Mouse (Mus musculus) neural tube, embryonic 12.5 days (tissue): ENCODE data around the gene Wdr46. TPM values are rescaled to one million over a fixed set of nuclear protein-coding genes. Genes with fewer than 3 reads are reported as not detected.
A peak's percentile ranks its signal among the peaks of the same experiment; 100 is the strongest.

Source experiments
- ATAC-seq: fragments of 200-750 bp; cut with Nextera tagmentation; 2 replicates; pipeline ENCODE4 v1.8.0; 2017; ENCODE audit warnings: low read depth, mild to moderate bottlenecking, moderate TSS enrichment, moderate library complexity; ENCODE audit not compliant: low FRiP score
- H3K27ac ChIP-seq: fragments of 300-500 bp; sonication (generic); 2 replicates; pipeline ENCODE4 v1.5.1; 2016
- H3K27me3 ChIP-seq: fragments of 300-500 bp; sonication (generic); replicated peaks from 2 replicates; pipeline ENCODE4 v1.6.1; 2016; ENCODE audit warnings: mild to moderate bottlenecking
- H3K36me3 ChIP-seq: fragments of 300-500 bp; sonication (generic); 2 replicates; pipeline ENCODE4 v1.6.1; 2016; ENCODE audit warnings: mild to moderate bottlenecking
- H3K4me1 ChIP-seq: fragments of 300-500 bp; sonication (generic); 2 replicates; pipeline ENCODE4 v1.6.1; 2016
- H3K4me2 ChIP-seq: fragments of 300-500 bp; sonication (generic); replicated peaks from 2 replicates; pipeline ENCODE4 v1.6.1; 2016; ENCODE audit warnings: mild to moderate bottlenecking
- H3K4me3 ChIP-seq: fragments of 300-500 bp; sonication (generic); 2 replicates; pipeline ENCODE4 v1.5.1; 2016
- H3K9ac ChIP-seq: fragments of 300-500 bp; sonication (generic); 2 replicates; pipeline ENCODE4 v1.6.1; 2016; ENCODE audit warnings: mild to moderate bottlenecking
- H3K9me3 ChIP-seq: fragments of 300-500 bp; sonication (generic); 2 replicates; pipeline ENCODE4 v1.6.1; 2016; ENCODE audit warnings: mild to moderate bottlenecking
- WGBS: fragments of 180-500 bp; shearing (Covaris S2); methylation state at CpG from one replicate; pipeline ENCODE4 v1.1.7; 2016; 5-methylcytosine and 5-hydroxymethylcytosine counted together
- polyA plus RNA-seq: library from polyadenylated mRNA; unstranded; fragments of >200 nt; fragmentation: Nextera tagmentation; extraction: Ambion mirVana; gene quantifications from 2 replicates; pipeline ENCODE4 v1.2.1, GENCODE M21; 2016

The Wdr46 gene
- polyA plus RNA-seq, 1 experiment from 2014 or later, result 39.7 TPM

DNA sequence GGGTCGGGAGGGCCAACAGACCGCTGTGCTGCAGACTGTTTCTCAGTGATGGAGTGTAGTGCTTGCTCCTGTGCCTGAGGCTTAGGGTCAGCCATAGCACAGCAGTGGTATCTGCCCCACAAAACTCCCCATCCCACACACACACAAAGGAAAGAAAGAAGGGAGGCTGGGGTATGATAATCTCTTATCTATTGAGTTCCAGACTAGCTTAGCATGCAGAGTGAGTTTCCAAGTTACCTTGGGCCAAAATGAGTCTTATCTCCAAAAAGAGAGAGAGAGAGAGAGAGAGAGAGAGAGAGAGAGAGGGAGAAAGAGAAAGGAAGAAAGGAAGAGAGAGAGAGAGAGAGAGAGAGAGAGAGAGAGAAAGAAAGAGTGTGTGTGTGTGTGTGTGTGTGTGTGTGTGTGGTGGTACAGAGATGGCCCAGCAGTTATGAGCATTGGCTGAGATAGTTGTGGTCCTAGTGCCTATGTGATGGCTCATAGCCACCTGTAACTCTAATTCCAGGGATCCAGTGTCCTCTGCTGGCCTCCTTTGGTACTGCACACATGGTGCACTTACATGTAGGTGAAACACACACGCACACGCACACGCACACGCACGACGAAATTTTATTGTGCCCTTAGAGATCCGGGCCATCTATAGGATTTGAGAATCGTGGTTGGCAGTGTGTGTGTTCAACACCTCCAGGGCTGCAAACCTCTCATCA, 15.7 kb upstream of the Wdr46 start:
- no peak for ATAC-seq
- H3K27ac ChIP-seq, result no peak overlapping the region
- peaks cover 14% of the 10 kb centered on the region; the same call in 1 of the 2 replicates for H3K36me3 ChIP-seq
- peaks cover 14% of the 10 kb centered on the region for H3K4me1 ChIP-seq
- H3K9ac ChIP-seq, result no peak overlapping the region
- no peak overlapping the region for H3K4me2 ChIP-seq
- H3K4me3 ChIP-seq, result no peak overlapping the region
- no peaks in the 10 kb centered on the region for H3K9me3 ChIP-seq
- 88% methylated on average over 10 of the region's 10 CpGs for WGBS
- no peaks in the 10 kb centered on the region for H3K27me3 ChIP-seq

GRCm38 (mm10) chr17:33925406-33926116, 14.9 kb upstream of the Wdr46 start:
- peaks cover 10% of the 10 kb centered on the region for H3K4me1 ChIP-seq
- peaks cover 14% of the 10 kb centered on the region; the same call in 1 of the 2 replicates for H3K36me3 ChIP-seq
- no peak for ATAC-seq
- no peak overlapping the region for H3K4me3 ChIP-seq
- no peak overlapping the region for H3K9ac ChIP-seq
- H3K4me2 ChIP-seq, result no peak overlapping the region
- WGBS, result 81% methylated on average over 21 of the region's 21 CpGs
- no peaks in the 10 kb centered on the region for H3K9me3 ChIP-seq
- H3K27me3 ChIP-seq, result no peaks in the 10 kb centered on the region
- no peak overlapping the region for H3K27ac ChIP-seq

DNA sequence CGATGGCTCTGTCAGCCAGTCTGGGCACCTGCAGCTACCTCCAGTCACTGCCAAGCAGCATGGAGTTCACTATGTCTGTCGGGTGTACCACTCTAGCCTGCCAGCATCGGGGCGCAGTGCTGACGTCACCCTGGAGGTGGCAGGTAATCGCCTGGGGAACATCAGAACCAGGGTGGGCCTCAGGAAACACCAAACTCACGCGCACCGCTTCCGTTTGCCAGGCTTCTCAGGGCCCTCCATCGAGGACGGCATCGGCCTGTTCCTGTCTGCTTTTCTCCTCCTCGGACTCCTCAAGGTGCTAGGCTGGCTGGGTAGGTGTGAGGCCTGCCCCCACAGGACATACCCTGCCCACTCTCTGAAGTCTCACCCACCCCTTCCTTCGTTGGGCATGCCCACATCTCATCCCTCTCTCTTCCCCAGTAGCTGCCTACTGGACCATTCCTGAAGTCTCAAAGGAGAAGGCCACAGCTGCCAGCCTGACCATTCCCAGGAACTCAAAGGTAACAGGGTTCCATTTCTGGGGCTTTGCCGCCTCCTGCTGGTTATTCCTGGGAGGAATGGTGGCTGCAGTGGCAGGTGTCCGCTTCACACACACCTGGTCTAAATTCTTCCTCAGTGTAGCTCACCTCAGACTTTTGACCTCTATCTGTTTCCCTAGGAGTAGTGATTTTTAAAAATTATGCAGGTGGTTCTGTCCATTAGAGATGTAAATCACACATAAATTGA, 14.1 kb upstream of the Wdr46 start:
- Histone ChIP-seq H3K36me3 (peaks cover 14% of the 10 kb centered on the region; the same call in 1 of the 2 replicates), H3K9ac (no peak overlapping the region), H3K4me1 (peaks cover 18% of the 10 kb centered on the region), H3K27me3 (no peaks in the 10 kb centered on the region; the same call in 1 of the 2 replicates), H3K9me3 (no peaks in the 10 kb centered on the region), H3K4me3 (no peak overlapping the region), H3K27ac (no peak overlapping the region), H3K4me2 (no peak overlapping the region)
- 79% methylated on average over 17 of the region's 17 CpGs for WGBS
- no peak for ATAC-seq

GRCm38 (mm10) chr17:33928251-33928947, 12.1 kb upstream of the Wdr46 start:
- Histone ChIP-seq H3K27me3 (no peaks in the 10 kb centered on the region; the same call in 1 of the 2 replicates), H3K9ac (peak overlapping the region; percentile 77), H3K4me1 (peaks cover 21% of the 10 kb centered on the region), H3K4me3 (peak overlapping the region; percentile 82), H3K9me3 (no peaks in the 10 kb centered on the region), H3K27ac (no peak overlapping the region), H3K4me2 (peak overlapping the region; percentile 98), H3K36me3 (peaks cover 31% of the 10 kb centered on the region)
- ATAC-seq, result no peak
- 61% methylated on average over 21 of the region's 21 CpGs for WGBS

DNA sequence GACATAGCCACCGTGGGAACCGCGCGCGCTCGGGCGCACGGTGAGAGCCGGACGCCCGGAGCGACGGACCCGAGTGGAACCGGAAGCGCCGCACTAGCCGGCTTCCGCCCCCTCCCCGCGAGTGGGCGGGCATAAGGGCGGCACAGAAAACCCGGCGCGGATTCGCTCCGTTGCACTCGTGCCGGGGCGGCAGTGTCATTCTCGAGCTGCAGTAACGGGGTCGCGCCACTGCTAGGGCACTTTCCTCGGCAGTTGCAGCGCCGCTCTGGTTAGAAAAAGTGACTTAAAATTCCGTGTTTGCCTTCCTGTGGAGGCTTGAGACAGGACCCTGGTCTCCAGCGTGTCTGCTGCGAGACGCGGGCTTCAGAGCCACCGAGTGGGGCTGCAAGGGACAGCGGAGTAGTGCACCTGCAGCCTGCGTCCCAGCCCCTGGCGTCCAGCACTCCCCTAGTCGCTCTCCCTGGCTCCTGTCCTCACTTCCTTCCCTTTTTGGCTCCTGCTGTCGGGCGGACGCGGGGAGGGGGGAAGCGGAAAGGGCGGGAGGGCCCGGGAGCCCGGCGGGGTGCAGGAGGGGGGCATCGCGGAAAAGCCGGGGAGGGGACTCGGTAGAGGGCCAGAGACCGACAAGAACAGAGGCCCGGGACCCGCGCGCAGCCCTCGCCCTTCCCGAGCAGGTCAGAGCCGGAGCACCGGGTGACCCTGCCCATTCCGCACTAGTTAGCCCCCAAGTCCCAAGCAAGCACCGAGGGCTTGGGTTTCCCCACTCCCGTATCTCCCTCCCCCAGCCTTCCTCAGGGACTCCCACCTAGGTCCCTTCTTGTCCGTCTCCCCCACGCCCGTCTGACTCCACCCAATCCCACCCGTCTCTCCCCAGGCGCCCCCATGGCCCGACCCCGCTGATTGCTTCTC, 10.8 kb upstream of the Wdr46 start, which contains the start of gene Rgl2:
Rgl2 (plus strand) TSS at position 173 of the 909 bp plus-strand sequence.
- Histone ChIP-seq H3K4me2 (peak within 1 kb of the TSS; percentile 98), H3K9ac (peak within 1 kb of the TSS; percentile 88), H3K36me3 (peaks cover 43% of the 10 kb centered on the region), H3K27me3 (no peaks in the 10 kb centered on the region; the same call in 1 of the 2 replicates), H3K4me1 (peaks cover 21% of the 10 kb centered on the region), H3K27ac (peak within 1 kb of the TSS; percentile 94), H3K4me3 (peak within 1 kb of the TSS; percentile 82), H3K9me3 (no peaks in the 10 kb centered on the region)
- peak; percentile 82 for ATAC-seq
- whole genome bisulfite sequencing, result under 1% methylated on average over 75 of the region's 80 CpGs

DNA sequence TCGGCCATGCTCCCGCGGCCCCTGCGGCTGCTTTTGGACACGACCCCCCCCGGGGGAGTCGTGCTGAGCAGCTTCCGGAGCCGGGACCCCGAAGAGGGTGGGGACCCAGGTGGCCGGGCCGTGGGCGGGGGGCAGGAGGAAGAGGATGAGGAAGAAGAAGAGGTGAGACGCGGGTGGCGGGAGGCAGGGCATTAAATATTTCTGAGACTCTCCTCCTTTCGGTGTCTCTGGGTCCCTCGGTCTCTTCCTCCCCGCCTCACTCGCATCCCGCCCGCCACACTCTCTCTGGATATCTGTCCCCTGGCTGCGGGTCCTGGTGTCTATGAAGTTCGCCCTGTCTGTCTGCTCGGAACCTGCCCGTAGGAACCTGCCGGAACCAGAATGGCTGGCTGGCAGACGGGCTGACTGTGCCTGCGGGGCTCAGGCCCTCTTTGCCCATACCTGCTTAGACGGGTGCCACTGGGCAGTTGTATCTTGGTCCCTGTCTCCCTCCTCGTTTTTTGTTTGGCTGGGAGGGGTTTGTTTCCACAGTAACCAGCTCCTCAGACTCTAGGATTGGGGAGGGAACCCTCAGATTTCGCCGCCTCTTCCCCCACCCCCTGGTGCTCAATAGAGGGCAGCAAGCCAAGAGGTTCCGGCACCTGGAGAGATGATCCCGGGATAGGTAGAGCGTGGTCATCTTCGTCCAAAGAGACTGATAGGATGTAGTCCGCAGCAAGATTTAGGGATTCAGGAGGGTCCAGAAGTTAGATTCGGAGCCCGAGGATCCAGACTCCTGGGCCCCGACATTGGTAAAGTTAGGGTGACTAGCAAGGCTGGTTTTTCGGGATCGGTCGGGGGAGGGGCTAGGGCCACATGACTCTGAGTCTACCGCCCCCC, 9.9 kb upstream of the Wdr46 start:
- peaks cover 21% of the 10 kb centered on the region for H3K4me1 ChIP-seq
- H3K4me3 ChIP-seq, result peak overlapping the region; percentile 82
- no peak; the same call in 1 of the 2 replicates for ATAC-seq
- peaks cover 49% of the 10 kb centered on the region for H3K36me3 ChIP-seq
- WGBS, result under 1% methylated on average over 45 of the region's 45 CpGs
- H3K27ac ChIP-seq, result peak overlapping the region; percentile 94
- no peaks in the 10 kb centered on the region for H3K9me3 ChIP-seq
- H3K4me2 ChIP-seq, result peak overlapping the region; percentile 98
- H3K27me3 ChIP-seq, result no peaks in the 10 kb centered on the region; the same call in 1 of the 2 replicates
- peak overlapping the region; percentile 88 for H3K9ac ChIP-seq

- Histone ChIP-seq H3K4me3 (peak overlapping the region; percentile 82), H3K27me3 (no peaks in the 10 kb centered on the region; the same call in 1 of the 2 replicates), H3K4me1 (peaks cover 21% of the 10 kb centered on the region), H3K9ac (peak overlapping the region; percentile 88), H3K9me3 (no peaks in the 10 kb centered on the region), H3K4me2 (peak overlapping the region; percentile 98), H3K36me3 (peaks cover 49% of the 10 kb centered on the region), H3K27ac (no peak overlapping the region)
- 31% methylated on average over 18 of the region's 18 CpGs for WGBS
- no peak for ATAC-seq
Observed at GRCm38 (mm10) chr17:33931159-33931866, 9.1 kb upstream of the Wdr46 start.

DNA sequence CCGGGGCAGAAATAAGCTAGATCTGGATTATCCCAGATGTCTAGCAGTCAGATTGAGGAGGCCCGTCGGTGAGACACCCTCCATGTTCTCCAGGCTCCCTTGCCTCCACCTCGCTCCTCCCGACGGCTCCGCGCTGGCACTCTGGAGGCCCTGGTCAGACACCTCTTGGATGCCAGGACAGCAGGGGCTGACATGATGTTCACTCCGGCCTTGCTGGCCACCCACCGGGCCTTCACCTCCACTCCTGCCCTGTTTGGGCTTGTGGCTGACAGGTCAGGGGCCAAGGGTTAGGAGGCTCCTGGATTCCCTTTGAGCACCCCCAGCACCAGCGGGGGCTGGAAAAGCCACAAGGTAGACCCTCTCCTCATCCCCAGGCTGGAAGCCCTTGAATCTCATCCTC, 8.5 kb upstream of the Wdr46 start:
- WGBS, result 92% methylated on average over 11 of the region's 11 CpGs
- Histone ChIP-seq H3K36me3 (peaks cover 48% of the 10 kb centered on the region), H3K9me3 (no peaks in the 10 kb centered on the region), H3K4me2 (peak overlapping the region; percentile 98; the same call in 1 of the 2 replicates), H3K27me3 (no peaks in the 10 kb centered on the region; the same call in 1 of the 2 replicates), H3K27ac (no peak overlapping the region), H3K9ac (no peak overlapping the region), H3K4me1 (peaks cover 21% of the 10 kb centered on the region), H3K4me3 (no peak overlapping the region)
- no peak for ATAC-seq

DNA sequence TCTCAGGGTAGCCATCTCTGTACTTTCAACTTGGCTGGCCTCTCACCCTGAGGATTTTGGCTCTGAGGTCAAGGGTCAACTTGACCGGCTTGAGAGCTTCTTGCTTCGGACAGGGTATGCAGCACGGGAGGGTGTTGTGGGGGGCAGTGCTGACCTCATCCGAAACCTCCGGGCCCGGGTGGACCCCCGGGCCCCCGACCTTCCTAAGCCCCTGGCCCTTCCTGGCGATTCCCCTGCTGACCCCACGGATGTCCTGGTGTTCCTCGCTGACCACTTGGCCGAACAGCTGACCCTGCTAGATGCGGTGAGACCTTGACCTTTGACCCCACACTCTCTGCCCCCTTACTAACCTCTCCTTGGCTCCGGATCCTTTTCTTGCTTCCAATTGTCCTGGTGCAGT, 8.0 kb upstream of the Wdr46 start:
- ATAC-seq, result no peak
- 90% methylated on average over 14 of the region's 14 CpGs for WGBS
- Histone ChIP-seq H3K27ac (no peak overlapping the region), H3K36me3 (peaks cover 53% of the 10 kb centered on the region), H3K4me1 (peaks cover 21% of the 10 kb centered on the region), H3K27me3 (no peaks in the 10 kb centered on the region; the same call in 1 of the 2 replicates), H3K4me2 (no peak overlapping the region), H3K9me3 (no peaks in the 10 kb centered on the region), H3K4me3 (no peak overlapping the region), H3K9ac (no peak overlapping the region)

DNA sequence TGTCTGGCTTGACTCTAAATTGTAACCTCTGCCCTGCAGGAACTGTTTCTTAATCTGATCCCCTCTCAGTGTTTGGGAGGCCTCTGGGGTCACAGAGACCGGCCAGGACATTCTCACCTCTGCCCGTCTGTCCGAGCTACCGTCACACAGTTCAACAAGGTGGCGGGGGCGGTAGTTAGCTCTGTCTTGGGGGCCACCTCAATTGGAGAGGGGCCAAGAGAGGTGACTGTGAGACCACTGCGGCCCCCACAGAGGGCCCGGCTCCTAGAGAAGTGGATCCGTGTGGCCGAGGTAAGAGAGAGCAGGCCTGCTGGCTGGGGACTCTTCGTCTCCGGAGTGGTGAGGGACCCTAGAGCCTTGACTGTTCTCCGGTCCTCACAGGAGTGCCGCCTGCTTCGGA, 7.5 kb upstream of the Wdr46 start:
- Histone ChIP-seq H3K9me3 (no peaks in the 10 kb centered on the region), H3K27me3 (no peaks in the 10 kb centered on the region; the same call in 1 of the 2 replicates), H3K36me3 (peaks cover 56% of the 10 kb centered on the region), H3K9ac (no peak overlapping the region), H3K27ac (no peak overlapping the region), H3K4me2 (no peak overlapping the region), H3K4me1 (peaks cover 21% of the 10 kb centered on the region), H3K4me3 (no peak overlapping the region)
- no peak for ATAC-seq
- WGBS, result 93% methylated on average over 15 of the region's 15 CpGs
